Comparison of ENCODE assay signal across 17 mouse cellular contexts in the genomic region with DNA sequence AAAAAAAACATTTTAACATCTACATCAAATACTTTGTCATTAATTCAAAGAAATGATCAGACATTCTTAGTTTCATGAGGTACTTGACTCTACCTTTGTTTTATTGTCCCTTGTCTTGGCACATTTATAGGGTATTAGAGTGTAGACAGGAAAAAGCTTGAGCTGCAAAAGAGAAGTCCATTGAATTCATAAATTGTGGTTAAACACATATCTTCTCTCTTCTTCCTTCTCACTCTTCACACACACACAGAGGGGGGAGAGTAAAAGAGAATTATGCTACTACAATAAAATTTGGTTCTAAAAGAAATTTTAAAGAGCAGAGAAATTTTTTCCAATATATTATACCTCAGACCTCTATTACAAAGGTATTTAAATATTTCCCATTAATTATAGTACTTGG.
"Had no signal": no experiment of that assay in that cellular context is flagged by ENCODE, and none has a peak within 500 bp of the region (broad histone marks: within the 10 kb centered on the region; RNA-seq: fewer than 3 reads in every experiment).

No protein-coding gene starts in this region.

- H3K4me1 ChIP-seq: lung, embryonic 15.5 days; megakaryocyte, embryonic 14.5 days; midbrain, embryonic 13.5 days; midbrain, embryonic 15.5 days; neural tube, embryonic 12.5 days; stomach, embryonic 15.5 days had no signal

- H3K4me2 ChIP-seq: lung, embryonic 15.5 days; midbrain, embryonic 11.5 days; midbrain, embryonic 13.5 days; midbrain, embryonic 15.5 days; neural tube, embryonic 12.5 days; stomach, embryonic 15.5 days had no signal

- H3K27ac ChIP-seq: lung, embryonic 15.5 days; macrophage; midbrain, embryonic 13.5 days; midbrain, embryonic 15.5 days; neural tube, embryonic 12.5 days; stomach, embryonic 15.5 days; stomach, postnatal 0 days had no signal

- H3K4me3 ChIP-seq: lung, embryonic 15.5 days; megakaryocyte, embryonic 14.5 days; midbrain, embryonic 13.5 days; midbrain, embryonic 15.5 days; neural tube, embryonic 12.5 days; stomach, embryonic 15.5 days had no signal

- H3K36me3 ChIP-seq: lung, embryonic 15.5 days; midbrain, embryonic 13.5 days; midbrain, embryonic 15.5 days; neural tube, embryonic 12.5 days; stomach, embryonic 15.5 days had no signal

- H3K9me3 ChIP-seq: lung, embryonic 15.5 days; megakaryocyte, embryonic 14.5 days; midbrain, embryonic 13.5 days; midbrain, embryonic 15.5 days; neural tube, embryonic 12.5 days; stomach, embryonic 15.5 days had no signal

- H3K27me3 ChIP-seq: lung, embryonic 15.5 days; megakaryocyte, embryonic 14.5 days; midbrain, embryonic 13.5 days; midbrain, embryonic 15.5 days; neural tube, embryonic 12.5 days; stomach, embryonic 15.5 days had no signal

- H3K9ac ChIP-seq: lung, embryonic 15.5 days; midbrain, embryonic 13.5 days; midbrain, embryonic 15.5 days; neural tube, embryonic 12.5 days; stomach, embryonic 15.5 days had no signal

- DNase-seq: lung, adult 2 months; lung, postnatal 14 days; lung, postnatal 36 days; right cerebral cortex, postnatal 14 days; thymus, adult 2 months; thymus, postnatal 25 days; thymus, postnatal 4 days had no signal

- ATAC-seq: lung, postnatal 0 days; midbrain, embryonic 13.5 days; midbrain, embryonic 15.5 days had no signal
